Mouse (Mus musculus): Measurements from ENCODE around the gene Slc16a7. TPM values are rescaled to one million over a fixed set of nuclear protein-coding genes. Genes with fewer than 3 reads are reported as not detected.

Gene Slc16a7
- polyA plus RNA-seq, 1 experiment from 2014 or later, result 10.5 TPM

DNA sequence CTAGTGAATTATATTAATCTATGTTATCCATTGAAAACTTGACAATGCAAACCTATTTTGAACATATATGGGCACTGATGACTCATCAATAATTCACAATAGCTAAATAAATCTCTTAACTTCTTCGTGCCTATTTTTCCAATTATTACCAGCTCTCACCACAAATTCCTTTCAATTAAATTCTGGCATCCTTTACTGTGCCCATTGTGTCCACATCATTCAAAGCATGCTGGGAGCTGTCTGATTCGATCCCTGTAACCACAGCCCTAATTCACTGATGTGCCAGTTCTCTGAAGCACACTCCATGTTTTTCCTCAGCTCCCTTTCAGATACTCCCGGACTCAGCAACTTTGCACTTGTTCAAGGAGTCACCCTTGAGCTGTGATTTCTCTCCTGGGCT, 41.1 kb downstream of the Slc16a7 start:
- WGBS, result 64% methylated on average over 3 of the region's 3 CpGs
- no peak overlapping the region for H3K4me3 ChIP-seq
- 0 out of 2 replicates have a peak, but pooled peaks cover 3% of the 10 kb centered on the region for H3K4me1 ChIP-seq (replicated peaks)
- H3K36me3 ChIP-seq, result no peaks in the 10 kb centered on the region
- H3K27ac ChIP-seq (replicated peaks), result no peak overlapping the region
- H3K4me2 ChIP-seq, result no peak overlapping the region
- no peak for ATAC-seq (ENCODE audit: low FRiP score, low read depth)
- no peak overlapping the region for H3K9ac ChIP-seq
- H3K9me3 ChIP-seq, result no peaks in the 10 kb centered on the region
- H3K27me3 ChIP-seq, result no peaks in the 10 kb centered on the region

DNA sequence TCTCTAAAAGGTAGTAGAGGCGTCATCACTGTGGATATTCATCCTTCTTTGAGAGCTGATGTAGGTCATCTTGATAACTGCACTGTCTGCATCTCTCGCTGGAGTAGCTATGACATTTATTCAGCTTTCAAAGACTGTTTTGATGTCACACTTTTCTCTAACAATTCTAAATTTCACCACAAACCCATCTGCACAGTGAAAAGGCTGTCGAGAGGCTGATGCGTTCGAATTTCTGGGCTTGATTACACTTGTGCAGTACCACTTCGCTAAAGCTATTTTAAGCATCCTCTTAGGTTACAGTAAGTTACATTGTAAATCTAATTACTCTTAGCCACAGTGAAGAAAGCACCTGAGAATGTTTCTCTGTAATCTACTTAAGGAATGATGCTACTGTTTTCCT, 42.1 kb downstream of the Slc16a7 start:
- Histone ChIP-seq H3K9me3 (no peaks in the 10 kb centered on the region), H3K36me3 (no peaks in the 10 kb centered on the region), H3K4me1 (replicated peaks) (no peaks in the 10 kb centered on the region), H3K4me3 (no peak overlapping the region), H3K27ac (replicated peaks) (no peak overlapping the region), H3K27me3 (no peaks in the 10 kb centered on the region), H3K9ac (no peak overlapping the region), H3K4me2 (no peak overlapping the region)
- WGBS, result 90% methylated on average over 6 of the region's 6 CpGs
- no peak for ATAC-seq (ENCODE audit: low FRiP score, low read depth)

DNA sequence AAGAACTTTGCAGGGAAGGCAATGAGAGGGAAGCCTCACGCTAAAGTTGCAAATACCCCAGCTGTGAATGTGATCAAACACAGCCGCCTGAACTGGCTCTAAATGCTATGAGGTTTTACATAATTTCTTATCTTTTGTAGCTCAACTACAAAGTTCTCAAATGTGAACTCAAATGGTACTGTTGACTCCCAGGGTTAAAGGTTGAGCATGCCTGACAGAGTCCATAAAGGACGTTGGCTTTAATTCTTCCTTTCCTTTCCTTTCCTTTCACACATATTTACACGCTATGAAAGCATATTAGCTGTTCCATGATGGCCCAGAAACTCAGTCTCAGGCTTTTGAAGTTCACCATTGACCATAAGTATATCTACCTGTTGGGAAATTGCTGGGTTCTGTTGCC, 42.9 kb downstream of the Slc16a7 start:
- Histone ChIP-seq H3K27ac (replicated peaks) (no peak overlapping the region), H3K4me3 (no peak overlapping the region), H3K36me3 (no peaks in the 10 kb centered on the region), H3K4me2 (no peak overlapping the region), H3K9ac (no peak overlapping the region), H3K4me1 (replicated peaks) (no peaks in the 10 kb centered on the region), H3K27me3 (no peaks in the 10 kb centered on the region), H3K9me3 (no peaks in the 10 kb centered on the region)
- ATAC-seq (ENCODE audit: low FRiP score, low read depth), result no peak
- 74% methylated on average over 4 of the region's 4 CpGs for WGBS

DNA sequence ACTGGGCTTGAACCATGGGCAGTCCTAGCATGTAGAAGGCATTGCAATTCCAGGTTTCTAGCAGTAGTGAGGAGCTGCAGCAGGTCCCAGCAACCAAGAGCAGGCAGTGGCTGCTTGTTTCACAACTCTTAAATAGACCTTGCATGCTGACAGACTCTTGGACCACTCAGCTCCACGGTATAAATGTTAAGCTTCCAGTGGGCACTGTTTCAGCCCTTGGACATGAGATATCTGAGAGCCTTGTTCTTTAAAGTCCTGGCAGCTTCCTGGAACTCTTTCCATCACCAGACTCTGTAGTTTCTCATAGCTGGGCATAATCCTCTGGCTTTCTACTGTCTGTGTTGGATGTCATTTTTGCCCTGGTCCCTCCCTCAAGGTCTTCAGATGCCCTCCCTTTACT, 43.7 kb downstream of the Slc16a7 start:
- Histone ChIP-seq H3K9me3 (no peaks in the 10 kb centered on the region), H3K4me3 (no peak overlapping the region), H3K4me2 (no peak overlapping the region), H3K4me1 (replicated peaks) (no peaks in the 10 kb centered on the region), H3K36me3 (no peaks in the 10 kb centered on the region), H3K9ac (no peak overlapping the region), H3K27me3 (no peaks in the 10 kb centered on the region), H3K27ac (replicated peaks) (no peak overlapping the region)
- ATAC-seq (ENCODE audit: low FRiP score, low read depth), result no peak
- 75% methylated on average over 1 of the region's 1 CpGs for WGBS

DNA sequence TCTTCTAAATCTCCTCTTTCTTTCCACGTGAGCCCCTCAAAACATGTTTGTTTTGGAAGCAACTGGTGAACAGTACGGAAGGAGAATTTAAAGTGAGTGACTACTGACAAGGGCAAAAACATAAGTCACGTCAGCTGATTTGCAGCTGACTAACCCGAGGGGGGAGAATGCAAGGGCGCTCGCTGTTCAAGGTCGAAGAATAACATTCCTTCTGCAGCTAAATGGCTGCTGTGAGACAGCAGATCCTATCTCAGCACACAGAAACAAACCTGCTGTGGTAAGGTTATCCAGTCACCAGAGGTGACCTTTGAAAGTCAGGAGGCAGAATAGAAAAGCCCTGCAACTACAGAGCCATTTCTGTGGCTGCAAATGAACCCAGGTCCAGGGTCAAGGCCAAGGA, 47.1 kb downstream of the Slc16a7 start:
- Histone ChIP-seq H3K36me3 (no peaks in the 10 kb centered on the region), H3K4me3 (no peak overlapping the region), H3K9me3 (no peaks in the 10 kb centered on the region), H3K27ac (replicated peaks) (no peak overlapping the region), H3K9ac (no peak overlapping the region), H3K4me1 (replicated peaks) (no peaks in the 10 kb centered on the region), H3K4me2 (no peak overlapping the region), H3K27me3 (no peaks in the 10 kb centered on the region)
- ATAC-seq (ENCODE audit: low FRiP score, low read depth), result no peak
- WGBS, result 63% methylated on average over 7 of the region's 7 CpGs

DNA sequence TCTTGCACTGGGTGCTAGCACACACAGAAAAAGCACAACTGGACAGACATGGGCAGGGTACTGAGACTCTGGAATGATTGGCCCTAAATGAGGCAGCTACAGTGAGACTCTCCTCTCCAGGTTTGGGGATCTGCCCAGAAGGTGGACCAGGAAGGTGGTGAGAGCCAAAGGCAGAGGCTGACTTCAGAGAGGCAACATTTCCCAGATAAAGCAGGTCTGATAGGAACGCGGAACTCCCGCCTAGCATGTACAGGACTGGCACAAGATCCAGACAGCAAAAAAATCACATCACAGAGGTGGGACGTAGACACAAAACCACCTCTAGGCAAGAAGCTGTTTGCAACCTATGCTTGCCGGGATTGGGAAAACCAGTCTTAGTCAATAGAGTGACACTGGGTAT, 55.5 kb downstream of the Slc16a7 start:
- H3K9me3 ChIP-seq, result no peaks in the 10 kb centered on the region
- H3K4me2 ChIP-seq, result no peak overlapping the region
- WGBS, result 94% methylated on average over 5 of the region's 5 CpGs
- H3K9ac ChIP-seq, result no peak overlapping the region
- H3K4me3 ChIP-seq, result no peak overlapping the region
- no peaks in the 10 kb centered on the region for H3K4me1 ChIP-seq (replicated peaks)
- no peak overlapping the region for H3K27ac ChIP-seq (replicated peaks)
- no peak for ATAC-seq (ENCODE audit: low FRiP score, low read depth)
- H3K36me3 ChIP-seq, result no peaks in the 10 kb centered on the region
- H3K27me3 ChIP-seq, result no peaks in the 10 kb centered on the region

DNA sequence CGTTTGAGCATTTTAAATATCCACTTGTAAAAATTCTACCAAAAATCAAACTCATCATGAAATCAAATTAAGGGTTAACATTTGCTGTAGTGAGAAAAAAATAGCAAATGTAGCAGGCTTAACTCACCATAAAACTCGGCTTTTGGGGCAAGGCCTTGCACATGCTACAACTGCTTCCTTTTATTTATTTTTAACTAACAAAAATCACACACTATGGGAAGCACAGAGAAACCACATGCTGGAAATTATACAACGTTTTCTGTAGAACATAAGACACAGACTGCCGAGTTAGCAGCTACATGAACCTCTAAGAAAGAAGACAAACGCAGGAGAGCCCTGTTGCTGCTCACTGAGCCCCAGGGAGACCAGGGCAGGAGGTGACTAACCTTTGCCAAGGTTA, 57.9 kb downstream of the Slc16a7 start:
- no peak overlapping the region for H3K27ac ChIP-seq (replicated peaks)
- no peaks in the 10 kb centered on the region for H3K27me3 ChIP-seq
- H3K9ac ChIP-seq, result no peak overlapping the region
- no peaks in the 10 kb centered on the region for H3K9me3 ChIP-seq
- H3K4me2 ChIP-seq, result no peak overlapping the region
- no peaks in the 10 kb centered on the region for H3K4me1 ChIP-seq (replicated peaks)
- ATAC-seq (ENCODE audit: low FRiP score, low read depth), result no peak
- WGBS, result 69% methylated on average over 5 of the region's 5 CpGs
- H3K36me3 ChIP-seq, result no peaks in the 10 kb centered on the region
- no peak overlapping the region for H3K4me3 ChIP-seq

DNA sequence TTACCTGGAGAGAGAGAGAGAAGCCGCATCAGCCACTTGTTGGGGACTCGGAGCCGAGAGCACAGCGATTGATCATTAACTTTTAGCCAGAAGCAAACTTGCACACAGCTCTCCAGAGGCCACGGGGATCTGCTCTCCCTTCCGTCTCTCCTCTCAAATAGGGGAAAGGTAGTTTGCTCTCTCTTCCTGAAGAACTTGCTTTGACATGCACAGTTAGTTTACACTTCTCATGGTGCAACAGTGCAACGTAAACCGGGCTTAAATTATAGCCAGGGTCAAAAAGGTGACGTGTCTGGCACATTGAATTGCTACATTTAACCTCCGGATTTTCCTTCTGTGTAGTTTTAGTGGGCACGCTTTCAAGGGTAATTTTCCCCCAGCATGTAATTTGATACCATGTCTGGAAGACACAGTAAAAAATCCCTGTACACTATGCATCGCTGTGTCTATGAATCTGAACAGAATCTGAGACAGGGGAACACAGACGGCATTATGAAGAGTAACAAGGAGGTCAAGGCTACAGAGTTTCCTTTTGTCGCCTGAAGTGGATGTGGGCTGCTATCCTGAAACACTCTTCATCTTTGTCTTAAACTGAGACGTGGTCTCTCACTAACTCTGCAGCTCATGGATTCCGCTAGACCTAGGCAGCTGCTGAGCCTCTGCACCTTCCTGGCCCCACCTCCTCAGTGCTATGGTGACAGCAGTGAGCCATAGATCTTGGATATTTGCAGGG, 60.8 kb downstream of the Slc16a7 start:
- Histone ChIP-seq H3K4me3 (no peak overlapping the region), H3K27ac (replicated peaks) (no peak overlapping the region), H3K9me3 (no peaks in the 10 kb centered on the region), H3K27me3 (no peaks in the 10 kb centered on the region), H3K4me2 (0 out of 2 replicates have a peak overlapping the region, but pooled peaks have one; percentile 1), H3K9ac (no peak overlapping the region), H3K4me1 (replicated peaks) (no peaks in the 10 kb centered on the region), H3K36me3 (no peaks in the 10 kb centered on the region)
- no peak for ATAC-seq (ENCODE audit: low FRiP score, low read depth)
- 34% methylated on average over 16 of the region's 16 CpGs for WGBS

DNA sequence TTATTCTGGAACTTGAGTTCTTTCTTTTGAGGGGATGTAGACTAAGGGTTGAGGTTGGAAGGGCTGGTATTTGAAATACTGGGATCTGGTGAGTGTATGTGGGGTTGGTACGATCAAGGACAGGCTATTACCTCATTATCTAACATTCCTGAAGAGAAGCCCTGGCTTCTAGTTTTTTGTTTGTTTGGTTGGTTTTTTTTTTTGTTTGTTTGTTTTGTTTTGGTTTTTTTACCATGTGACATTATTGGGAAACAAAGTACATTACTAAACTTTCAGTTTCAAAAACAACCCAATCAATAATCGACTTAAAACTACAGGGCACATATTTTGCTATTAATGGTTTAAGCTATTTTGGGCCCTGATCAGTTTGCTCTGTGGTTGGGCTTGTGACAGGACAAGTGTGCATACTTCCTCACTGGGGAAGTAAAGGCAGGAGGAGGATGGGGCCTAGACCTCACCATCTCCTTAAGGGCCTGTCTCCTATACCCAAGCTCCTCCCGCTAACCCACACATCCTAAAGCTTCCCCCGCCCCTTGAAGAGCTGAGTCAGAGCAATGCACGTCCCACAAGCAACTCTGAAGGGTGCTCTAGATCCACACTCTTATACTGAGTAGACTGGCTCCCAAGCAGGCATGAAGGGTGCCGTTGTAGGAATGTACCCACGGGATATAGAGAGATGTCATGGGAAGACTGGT, 64.2 kb downstream of the Slc16a7 start:
- H3K4me3 ChIP-seq, result no peak overlapping the region
- no peak overlapping the region for H3K27ac ChIP-seq (replicated peaks)
- no peak overlapping the region for H3K9ac ChIP-seq
- no peaks in the 10 kb centered on the region for H3K9me3 ChIP-seq
- WGBS, result 93% methylated on average over 7 of the region's 7 CpGs
- H3K4me1 ChIP-seq (replicated peaks), result no peaks in the 10 kb centered on the region
- no peaks in the 10 kb centered on the region for H3K36me3 ChIP-seq
- no peak overlapping the region for H3K4me2 ChIP-seq
- no peaks in the 10 kb centered on the region for H3K27me3 ChIP-seq
- no peak for ATAC-seq (ENCODE audit: low FRiP score, low read depth)

DNA sequence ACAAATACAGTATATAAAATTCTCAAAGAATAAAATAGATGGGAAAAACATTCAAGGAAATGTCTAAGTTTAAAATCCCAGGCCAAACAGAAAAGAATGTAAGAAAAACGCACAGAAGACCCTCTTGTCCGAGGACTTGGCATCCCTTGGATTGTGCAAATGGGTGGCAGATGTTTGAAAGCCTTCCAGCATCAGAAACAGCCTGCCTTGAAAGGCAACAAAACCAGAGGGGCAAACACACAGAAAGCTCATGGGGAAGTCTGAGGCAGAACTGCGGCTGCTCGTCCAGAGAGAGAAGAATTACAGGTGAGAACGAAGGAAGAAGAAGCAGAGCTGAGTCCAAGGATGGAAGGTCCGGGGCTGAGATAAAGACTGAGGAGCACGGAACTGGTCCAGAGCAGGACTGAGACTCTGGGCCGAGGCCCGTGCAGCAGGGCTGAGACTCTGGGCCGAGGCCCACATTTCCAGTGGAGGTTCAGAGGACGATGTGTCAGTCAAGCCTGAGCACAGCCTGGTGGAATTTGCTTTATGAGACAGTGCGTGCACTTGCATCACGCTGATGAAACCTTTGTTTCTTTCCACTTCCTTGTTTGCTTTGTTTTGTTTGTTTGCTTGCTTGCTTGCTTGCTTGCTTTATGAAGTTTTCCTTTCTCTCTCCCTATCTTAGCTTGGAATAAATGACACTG, 65.0 kb downstream of the Slc16a7 start:
- peak; percentile 38; the same call in 1 of the 2 replicates for ATAC-seq (ENCODE audit: low FRiP score, low read depth)
- Histone ChIP-seq H3K4me3 (no peak overlapping the region), H3K9me3 (no peaks in the 10 kb centered on the region), H3K4me2 (no peak overlapping the region), H3K4me1 (replicated peaks) (no peaks in the 10 kb centered on the region), H3K9ac (no peak overlapping the region), H3K27me3 (no peaks in the 10 kb centered on the region), H3K36me3 (no peaks in the 10 kb centered on the region), H3K27ac (replicated peaks) (no peak overlapping the region)
- WGBS, result 74% methylated on average over 13 of the region's 13 CpGs

DNA sequence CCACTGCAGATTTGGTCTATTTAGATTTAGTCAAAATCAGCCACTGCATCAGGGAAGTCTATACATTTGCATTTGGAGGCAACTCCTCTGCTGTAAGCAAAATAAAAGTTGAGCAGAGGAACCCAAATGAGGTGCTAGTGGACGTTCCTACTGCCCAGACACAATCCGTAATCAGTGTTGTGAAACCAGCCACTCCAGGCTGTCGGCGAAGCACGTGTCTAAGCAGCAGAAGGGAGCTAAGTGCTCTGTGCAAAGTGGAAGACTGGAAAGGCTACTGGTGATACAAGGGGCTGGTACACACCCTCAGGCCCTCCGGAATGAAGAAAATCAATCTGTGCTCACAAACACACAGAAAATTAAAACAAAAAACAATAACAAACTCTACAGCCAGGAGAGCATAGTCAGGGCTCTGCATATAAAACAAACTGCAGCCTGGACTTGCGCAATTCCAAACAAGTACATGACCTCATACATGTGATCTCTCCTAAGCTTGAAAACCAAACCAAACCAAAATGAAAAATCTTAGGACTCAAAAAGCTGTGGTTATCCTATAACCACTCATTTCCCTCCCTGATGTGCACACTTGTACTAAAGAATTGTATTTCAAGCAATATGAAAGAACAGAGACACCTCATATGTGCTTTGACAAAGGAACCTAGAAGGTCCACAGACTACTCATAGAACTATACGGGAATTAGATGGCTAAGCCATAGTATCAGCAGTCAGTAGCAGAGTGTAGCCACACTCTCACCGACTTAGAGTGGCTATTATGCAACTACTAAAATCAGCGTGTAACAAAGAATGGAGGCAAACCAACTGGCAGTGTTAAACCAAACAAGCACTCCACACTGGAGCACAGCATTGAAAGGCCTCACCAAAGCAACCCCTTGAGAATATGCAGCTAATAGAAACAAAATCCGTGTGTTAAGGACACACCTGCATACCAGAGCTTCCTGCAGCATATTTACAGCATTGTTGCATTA, 67.5 kb downstream of the Slc16a7 start:
- 86% methylated on average over 11 of the region's 11 CpGs for WGBS
- H3K4me1 ChIP-seq (replicated peaks), result no peaks in the 10 kb centered on the region

More for the DNA sequence above, 67.5 kb downstream of the Slc16a7 start:
- H3K27me3 ChIP-seq, result no peaks in the 10 kb centered on the region
- no peaks in the 10 kb centered on the region for H3K36me3 ChIP-seq
- no peak overlapping the region for H3K4me3 ChIP-seq
- H3K9ac ChIP-seq, result no peak overlapping the region
- H3K9me3 ChIP-seq, result no peaks in the 10 kb centered on the region
- no peak overlapping the region for H3K27ac ChIP-seq (replicated peaks)
- no peak overlapping the region for H3K4me2 ChIP-seq
- ATAC-seq (ENCODE audit: low FRiP score, low read depth), result no peak

All from hindbrain, embryonic 15.5 days (tissue).